Mouse (Mus musculus) hindbrain, postnatal 0 days (tissue): Measurements from ENCODE around the gene Usp35. TPM values are rescaled to one million over a fixed set of nuclear protein-coding genes. Genes with fewer than 3 reads are reported as not detected.

Experiments
- ATAC-seq: fragments of 200-750 bp; cut with Nextera tagmentation; 2 replicates; pipeline ENCODE4 v1.8.0; 2017; ENCODE audit warnings: mild to moderate bottlenecking, moderate TSS enrichment, moderate library complexity
- DNase-seq: peaks from one replicate; pipeline ENCODE4 v3.0.0-alpha.2; 2015; ENCODE audit warnings: low spot score
- H3K27ac ChIP-seq: fragments of 300-500 bp; sonication (generic); 2 replicates; pipeline ENCODE4 v1.5.1; 2014; ENCODE audit warnings: mild to moderate bottlenecking
- H3K27me3 ChIP-seq: fragments of 300-500 bp; sonication (generic); 2 replicates; pipeline ENCODE4 v1.6.1; 2014; ENCODE audit warnings: low read length, mixed read lengths; ENCODE audit not compliant: insufficient read depth
- H3K36me3 ChIP-seq: fragments of 300-500 bp; sonication (generic); 2 replicates; pipeline ENCODE4 v1.6.1; 2014; ENCODE audit warnings: low read length, mixed read lengths; ENCODE audit not compliant: insufficient read depth
- H3K4me1 ChIP-seq: fragments of 300-500 bp; sonication (generic); 2 replicates; pipeline ENCODE4 v1.6.1; 2014; ENCODE audit warnings: antibody characterized with exemption, low read length, mixed read lengths; ENCODE audit not compliant: insufficient read depth
- H3K4me2 ChIP-seq: fragments of 300-500 bp; sonication (generic); 2 replicates; pipeline ENCODE4 v1.6.1; 2014; ENCODE audit warnings: low read depth, mild to moderate bottlenecking, low read length, moderate library complexity, mixed read lengths
- H3K4me3 ChIP-seq: fragments of 300-500 bp; sonication (generic); 2 replicates; pipeline ENCODE4 v1.5.1; 2014; ENCODE audit warnings: low read length
- H3K9ac ChIP-seq: fragments of 300-500 bp; sonication (generic); replicated peaks from 2 replicates; pipeline ENCODE4 v1.6.1; 2014; ENCODE audit warnings: mild to moderate bottlenecking, low read length, moderate library complexity, mixed read lengths
- H3K9me3 ChIP-seq: fragments of 300-500 bp; sonication (generic); 2 replicates; pipeline ENCODE4 v1.6.1; 2016; ENCODE audit warnings: low read length, mixed read lengths
- CTCF ChIP-seq: IDR thresholded peaks from 2 replicates; pipeline ENCODE4 v1.5.1; 2016; ENCODE audit warnings: antibody characterized with exemption, control low read depth, low read depth
- WGBS: fragments of 180-500 bp; shearing (Covaris S2); extraction: QIAGEN DNeasy Blood & Tissue Kit; methylation state at CpG from one replicate; pipeline ENCODE4 v1.1.7; 2014; 5-methylcytosine and 5-hydroxymethylcytosine counted together
- polyA plus RNA-seq: library from polyadenylated mRNA; unstranded; fragments of >200 nt; fragmentation: Nextera tagmentation; extraction: Ambion mirVana; gene quantifications from 2 replicates; pipeline ENCODE4 v1.2.1, GENCODE M21; 2015
- total RNA-seq: library from RNA; depleted of rRNA; stranded (reverse); fragments of >200 nt; gene quantifications from 2 replicates; pipeline ENCODE4 v1.2.3, GENCODE M21; 2014

Gene Usp35
- total and polyA plus RNA-seq, 2 experiments from 2014 or later, result 2.4 to 14.2 TPM

GRCm38 (mm10) chr7:97303614-97304013 lies 28.2 kb downstream of the Usp35 start:
- no peak overlapping the region for H3K27ac ChIP-seq
- ATAC-seq (no peak), DNase-seq (no peak)
- H3K9me3 ChIP-seq, result no peaks in the 10 kb centered on the region
- 81% methylated on average over 2 of the region's 2 CpGs for WGBS
- TF ChIP-seq CTCF, result no peak
- no peaks in the 10 kb centered on the region for H3K4me1 ChIP-seq
- H3K36me3 ChIP-seq, result peaks cover 51% of the 10 kb centered on the region
- no peak overlapping the region for H3K4me3 ChIP-seq
- H3K27me3 ChIP-seq, result no peaks in the 10 kb centered on the region
- no peak overlapping the region for H3K4me2 ChIP-seq
- no peak overlapping the region for H3K9ac ChIP-seq

DNA sequence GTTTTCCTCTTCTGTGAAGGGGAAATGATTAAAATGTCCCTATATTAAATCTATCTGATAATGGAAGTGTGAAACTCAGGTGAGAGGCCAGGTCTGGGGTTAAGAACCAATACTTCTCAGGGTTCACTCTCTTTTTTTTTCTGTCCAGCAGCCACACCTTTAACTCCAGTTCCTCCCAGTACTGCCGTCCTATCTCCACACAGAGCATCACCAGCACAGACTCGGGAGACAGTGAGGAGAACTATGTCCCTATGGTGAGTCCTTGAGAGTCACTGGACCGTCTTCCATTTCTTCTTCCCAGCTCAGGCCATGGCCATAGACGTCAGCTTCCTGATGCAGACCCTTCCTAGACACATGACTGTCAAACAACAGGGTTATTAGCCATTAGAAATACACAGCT lies 28.9 kb downstream of the Usp35 start:
- Histone ChIP-seq H3K4me3 (no peak overlapping the region), H3K36me3 (peaks cover 50% of the 10 kb centered on the region), H3K9me3 (no peaks in the 10 kb centered on the region), H3K4me2 (no peak overlapping the region), H3K9ac (no peak overlapping the region), H3K27me3 (no peaks in the 10 kb centered on the region), H3K4me1 (no peaks in the 10 kb centered on the region), H3K27ac (no peak overlapping the region)
- no peak for ATAC-seq
- no peak for DNase-seq
- no peak for TF ChIP-seq CTCF
- WGBS, result 87% methylated on average over 4 of the region's 4 CpGs

DNA sequence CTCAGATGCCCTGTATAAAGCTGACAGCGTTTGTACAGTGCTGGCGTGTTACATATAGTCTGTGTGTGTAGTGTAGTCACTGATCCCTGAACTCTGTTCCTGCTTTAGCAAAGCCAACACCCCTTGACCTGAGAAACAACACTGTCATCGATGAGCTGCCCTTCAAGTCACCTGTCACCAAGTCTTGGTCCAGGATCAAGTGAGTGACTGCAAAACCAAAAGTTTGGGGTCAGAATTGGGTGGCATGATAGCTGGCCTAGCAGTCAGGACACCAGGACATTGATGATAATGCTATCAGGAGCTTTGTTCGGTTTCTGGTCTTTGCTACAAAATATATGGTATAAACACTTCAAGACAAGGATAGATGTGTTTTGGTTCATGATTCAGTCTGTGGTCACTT lies 29.6 kb downstream of the Usp35 start:
- no peaks in the 10 kb centered on the region for H3K27me3 ChIP-seq
- no peak overlapping the region for H3K27ac ChIP-seq
- DNase-seq, result no peak
- TF ChIP-seq CTCF, result no peak
- no peak for ATAC-seq
- H3K4me1 ChIP-seq, result no peaks in the 10 kb centered on the region
- H3K9me3 ChIP-seq, result no peaks in the 10 kb centered on the region
- peaks cover 46% of the 10 kb centered on the region for H3K36me3 ChIP-seq
- H3K9ac ChIP-seq, result no peak overlapping the region
- 91% methylated on average over 4 of the region's 4 CpGs for WGBS
- no peak overlapping the region for H3K4me3 ChIP-seq
- no peak overlapping the region for H3K4me2 ChIP-seq

GRCm38 (mm10) chr7:97301321-97301720 lies 30.5 kb downstream of the Usp35 start:
- 84% methylated on average over 8 of the region's 8 CpGs for WGBS
- Histone ChIP-seq H3K36me3 (peaks cover 41% of the 10 kb centered on the region), H3K9me3 (no peaks in the 10 kb centered on the region), H3K9ac (no peak overlapping the region), H3K4me1 (no peaks in the 10 kb centered on the region), H3K27ac (no peak overlapping the region), H3K27me3 (no peaks in the 10 kb centered on the region), H3K4me2 (no peak overlapping the region), H3K4me3 (no peak overlapping the region)
- ATAC-seq (no peak), DNase-seq (no peak)
- no peak for TF ChIP-seq CTCF

DNA sequence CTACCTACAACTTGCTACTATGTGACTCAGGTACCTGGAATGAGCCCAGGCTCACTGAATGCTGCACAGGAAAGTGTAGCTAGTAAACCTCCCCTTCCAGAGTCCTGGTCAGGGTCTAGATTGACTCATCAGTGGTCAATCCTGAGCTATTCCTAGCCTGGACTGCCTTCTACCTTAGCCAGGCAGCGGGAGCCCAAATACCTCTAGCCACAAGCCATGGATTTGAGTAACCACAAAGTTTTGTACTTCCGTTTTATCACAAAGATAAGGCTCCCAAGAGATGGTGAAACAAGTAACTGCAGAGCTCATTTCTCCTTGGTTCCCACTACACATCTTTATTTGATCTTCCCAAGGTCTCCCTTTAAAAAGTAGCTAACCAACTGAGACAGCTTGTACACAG lies 30.9 kb downstream of the Usp35 start:
- H3K9me3 ChIP-seq, result no peaks in the 10 kb centered on the region
- TF ChIP-seq CTCF, result no peak
- WGBS, result 95% methylated on average over 2 of the region's 2 CpGs
- no peaks in the 10 kb centered on the region for H3K27me3 ChIP-seq
- no peak overlapping the region for H3K4me2 ChIP-seq
- peaks cover 41% of the 10 kb centered on the region for H3K36me3 ChIP-seq
- H3K4me1 ChIP-seq, result no peaks in the 10 kb centered on the region
- no peak for ATAC-seq
- no peak overlapping the region for H3K4me3 ChIP-seq
- no peak overlapping the region for H3K27ac ChIP-seq
- no peak for DNase-seq
- H3K9ac ChIP-seq, result no peak overlapping the region

GRCm38 (mm10) chr7:97298943-97299342 lies 32.9 kb downstream of the Usp35 start:
- no peak for DNase-seq
- H3K36me3 ChIP-seq, result peaks cover 26% of the 10 kb centered on the region
- H3K9ac ChIP-seq, result no peak overlapping the region
- ATAC-seq, result no peak
- H3K9me3 ChIP-seq, result no peaks in the 10 kb centered on the region
- no peaks in the 10 kb centered on the region for H3K4me1 ChIP-seq
- H3K4me3 ChIP-seq, result no peak overlapping the region
- no peak for TF ChIP-seq CTCF
- no peak overlapping the region for H3K4me2 ChIP-seq
- 85% methylated on average over 6 of the region's 6 CpGs for WGBS
- H3K27me3 ChIP-seq, result no peaks in the 10 kb centered on the region
- H3K27ac ChIP-seq, result no peak overlapping the region

DNA sequence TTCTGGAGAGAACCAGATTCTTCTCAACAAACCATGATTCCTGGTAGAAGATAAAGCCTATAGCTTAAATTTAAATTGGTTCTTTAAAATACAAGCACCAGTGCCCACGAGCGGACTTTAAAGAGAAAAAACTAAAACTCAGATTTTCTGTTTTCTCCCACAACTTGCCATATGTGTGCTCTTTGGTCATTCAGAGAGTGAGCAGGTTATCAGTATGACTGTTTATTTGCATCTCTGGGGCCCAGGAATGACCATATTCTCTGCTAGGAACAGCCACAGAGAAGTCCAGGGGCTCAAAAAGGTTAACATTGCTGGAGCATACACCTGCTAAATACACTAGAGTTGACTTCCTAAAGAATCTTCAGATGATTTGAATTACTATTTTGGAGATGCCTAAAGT lies 33.5 kb downstream of the Usp35 start:
- ATAC-seq, result no peak
- Histone ChIP-seq H3K9me3 (no peaks in the 10 kb centered on the region), H3K27me3 (no peaks in the 10 kb centered on the region), H3K4me2 (no peak overlapping the region), H3K9ac (no peak overlapping the region), H3K36me3 (peaks cover 19% of the 10 kb centered on the region), H3K4me1 (no peaks in the 10 kb centered on the region), H3K4me3 (no peak overlapping the region), H3K27ac (no peak overlapping the region)
- DNase-seq, result no peak
- 91% methylated on average over 2 of the region's 2 CpGs for WGBS
- no peak for TF ChIP-seq CTCF
